Mouse (Mus musculus) CH12.LX (cell line): ENCODE data around the gene Adipor1. TPM values are rescaled to one million over a fixed set of nuclear protein-coding genes. Genes with fewer than 3 reads are reported as not detected.

Experiments used
- DNase-seq: peaks from one replicate; pipeline ENCODE4 v3.0.0-alpha.2; 2013; ENCODE audit errors: extremely low read depth
- H3K27ac ChIP-seq: 2 replicates; pipeline ENCODE4 v1.5.1; 2012; ENCODE audit warnings: low read depth, mild to moderate bottlenecking, control low read depth, moderate library complexity; ENCODE audit not compliant: insufficient read depth
- H3K27me3 ChIP-seq: replicated peaks from 2 replicates; pipeline ENCODE3; 2012; ENCODE audit warnings: inconsistent platforms
- H3K36me3 ChIP-seq, 2 experiments: replicated peaks in 1 of 2; 2 replicates each; pipeline versions ENCODE3 to v1.6.1; 2012; ENCODE audit warnings: inconsistent platforms in 1 of 2, low read length in 1 of 2, mild to moderate bottlenecking in 1 of 2, mixed read lengths in 1 of 2, moderate library complexity in 1 of 2; ENCODE audit not compliant: control insufficient read depth in 1 of 2, insufficient read depth in 1 of 2
- H3K4me1 ChIP-seq, 2 experiments: 2 replicates each; pipeline ENCODE4 v1.6.1; 2012; ENCODE audit warnings: inconsistent platforms in 1 of 2, moderate library complexity in 1 of 2; ENCODE audit not compliant: insufficient read depth in 2 of 2, control insufficient read depth in 1 of 2
- H3K4me2 ChIP-seq: 2 replicates; pipeline ENCODE4 v1.6.1; 2012; ENCODE audit warnings: low read depth, mild to moderate bottlenecking, control low read depth; ENCODE audit not compliant: poor library complexity, insufficient read depth, severe bottlenecking
- H3K4me3 ChIP-seq, 3 experiments: fragments of 150-350 bp in 1 of 3; sonication (generic) in 1 of 3; replicated peaks in 1 of 3; 2 replicates each; pipeline versions ENCODE3 to v1.5.1; 2011 to 2012; ENCODE audit warnings: low read depth in 2 of 3, low read length in 2 of 3, mild to moderate bottlenecking in 2 of 3, moderate library complexity in 2 of 3, control low read depth in 1 of 3, improper control_type of control experiment in 1 of 3, inconsistent platforms in 1 of 3, mixed read lengths in 1 of 3; ENCODE audit not compliant: poor library complexity in 1 of 3
- H3K79me2 ChIP-seq: replicated peaks from 2 replicates; pipeline ENCODE4 v1.6.1; 2012; ENCODE audit warnings: mild to moderate bottlenecking, moderate library complexity; ENCODE audit not compliant: control insufficient read depth, poor library complexity, insufficient read depth, severe bottlenecking; ENCODE audit errors: extremely low read depth
- H3K9ac ChIP-seq: 2 replicates; pipeline ENCODE4 v1.6.1; 2012; ENCODE audit warnings: low read depth, mild to moderate bottlenecking, control low read depth, moderate library complexity; ENCODE audit not compliant: insufficient read depth
- H3K9me3 ChIP-seq: replicated peaks from 2 replicates; pipeline ENCODE3; 2012; ENCODE audit warnings: low read length, inconsistent platforms, mixed read lengths
- BHLHE40 ChIP-seq: IDR thresholded peaks from 2 replicates; pipeline ENCODE4 v1.6.1; 2011; ENCODE audit warnings: mild to moderate bottlenecking, low read depth, low read length, improper control_type of control experiment
- CTCF ChIP-seq, 2 experiments: IDR thresholded peaks in 1 of 2; conservative IDR thresholded peaks in 1 of 2; 2 replicates each; pipeline ENCODE4 v1.5.1; 2011 to 2012; ENCODE audit warnings: low read depth in 2 of 2, low read length in 2 of 2, improper control_type of control experiment in 1 of 2, inconsistent platforms in 1 of 2, mild to moderate bottlenecking in 1 of 2, moderate library complexity in 1 of 2
- ELF1 ChIP-seq: IDR thresholded peaks from 2 replicates; pipeline ENCODE4 v1.6.1; 2014; ENCODE audit warnings: low read depth, mild to moderate bottlenecking, inconsistent platforms, low read length, improper control_type of control experiment
- ETS1 ChIP-seq: conservative IDR thresholded peaks from 2 replicates; pipeline ENCODE4 v1.6.1; 2012; ENCODE audit warnings: low read depth, mild to moderate bottlenecking, inconsistent platforms, low read length, improper control_type of control experiment, moderate library complexity
- KAT2A ChIP-seq: IDR thresholded peaks from 2 replicates; pipeline ENCODE4 v1.6.1; 2012; ENCODE audit warnings: low read length, improper control_type of control experiment, inconsistent platforms; ENCODE audit not compliant: insufficient replicate concordance
- MEF2A ChIP-seq: IDR thresholded peaks from 2 replicates; pipeline ENCODE4 v1.6.1; 2014; ENCODE audit warnings: low read depth, mild to moderate bottlenecking, inconsistent platforms, low read length, improper control_type of control experiment, borderline replicate concordance
- MYC ChIP-seq: IDR thresholded peaks from 2 replicates; pipeline ENCODE4 v1.6.1; 2011; ENCODE audit warnings: low read depth, mild to moderate bottlenecking, improper control_type of control experiment, low read length
- NELFE ChIP-seq: IDR thresholded peaks from 2 replicates; pipeline ENCODE4 v1.6.1; 2011; ENCODE audit warnings: low read depth, low read length, improper control_type of control experiment
- NRF1 ChIP-seq: IDR thresholded peaks from 2 replicates; pipeline ENCODE4 v1.6.1; 2014; ENCODE audit warnings: low read depth, mild to moderate bottlenecking, inconsistent platforms, low read length, improper control_type of control experiment, moderate library complexity
- UBTF ChIP-seq: IDR thresholded peaks from 2 replicates; pipeline ENCODE4 v1.6.1; 2012; ENCODE audit warnings: low read depth, mild to moderate bottlenecking, inconsistent platforms, low read length, improper control_type of control experiment, moderate library complexity
- USF1 ChIP-seq: IDR thresholded peaks from 2 replicates; pipeline ENCODE4 v1.6.1; 2014; ENCODE audit warnings: low read depth, mild to moderate bottlenecking, inconsistent platforms, low read length, improper control_type of control experiment
- ZKSCAN1 ChIP-seq: IDR thresholded peaks from 2 replicates; pipeline ENCODE4 v1.6.1; 2012; ENCODE audit warnings: low read depth, inconsistent platforms, low read length, improper control_type of control experiment, borderline replicate concordance
- ZMIZ1 ChIP-seq: IDR thresholded peaks from 2 replicates; pipeline ENCODE4 v1.6.1; 2012; ENCODE audit warnings: low read depth, mild to moderate bottlenecking, inconsistent platforms, low read length, improper control_type of control experiment
- dilution Hi-C: fragments of 300-500 bp; cut with MboI; formaldehyde crosslinking; loops from 2 replicates; pipeline ENCODE4 v1.14.3; 2020; ENCODE audit warnings: low sequenced_read_pairs; ENCODE audit not compliant: extremely low pct_unique_long_range_greater_than_20kb, extremely low pct_ligation_motif_present
- in situ Hi-C: fragments of 300-500 bp; cut with MboI; formaldehyde crosslinking; loops from 3 replicates; pipeline ENCODE4 v1.14.3; 2019; ENCODE audit warnings: low sequenced_read_pairs, low pct_ligation_motif_present, low pct_unique_long_range_greater_than_20kb, mixed read lengths
- polyA plus RNA-seq: library from polyadenylated mRNA; unstranded; fragments of >175 nt; gene quantifications from 2 replicates; pipeline ENCODE4 v1.2.1, GENCODE M21; 2012; ENCODE audit warnings: low read depth; ENCODE audit not compliant: insufficient read length
- total RNA-seq, 2 experiments: library from RNA; depleted of rRNA; stranded (reverse); fragments of 300-350 nt in 1 of 2; fragments of >200 nt in 1 of 2; gene quantifications; 2 replicates each; pipeline ENCODE4 v1.2.3; 2012 to 2014

Adipor1 gene
- total and polyA plus RNA-seq, 3 experiments, result 64.1 to 94.0 (median 70.8) TPM

- no peak overlapping the region for H3K4me3 ChIP-seq
- no peak overlapping the region for H3K9ac ChIP-seq
- no peaks in the 10 kb centered on the region; a peak in 1 of 4 replicates for H3K4me1 ChIP-seq
- no peak for TF ChIP-seq NELFE
- TF ChIP-seq KAT2A, result no peak
- no peak for TF ChIP-seq ZMIZ1
- TF ChIP-seq CTCF (conservative IDR thresholded peaks at IDR 0.05 in 1 of 2, IDR thresholded peaks at IDR 0.05 in 1 of 2; ENCODE audit: low read depth in 2 of 2, low read length in 2 of 2), result no peak
- TF ChIP-seq BHLHE40, result no peak
- TF ChIP-seq USF1, result no peak
- TF ChIP-seq ETS1, result no peak
- no peak for TF ChIP-seq ZKSCAN1
- no peak for TF ChIP-seq NRF1
- no peak for TF ChIP-seq MYC
- TF ChIP-seq ELF1, result no peak
- TF ChIP-seq MEF2A, result no peak
- no peak overlapping the region for H3K4me2 ChIP-seq
- no peaks in the 10 kb centered on the region for H3K36me3 ChIP-seq
- no peak for DNase-seq
- no peak overlapping the region for H3K27ac ChIP-seq
- H3K9me3 ChIP-seq, result no peaks in the 10 kb centered on the region
- in situ Hi-C loops, result no loop called here
- dilution Hi-C loops, result no loop called here
- no peaks in the 10 kb centered on the region for H3K27me3 ChIP-seq
- H3K79me2 ChIP-seq, result no peaks in the 10 kb centered on the region
These were observed 17.0 kb upstream of the Adipor1 start for GRCm38 (mm10) chr1:134398210-134398609.

GRCm38 (mm10) chr1:134399735-134400134, 15.4 kb upstream of the Adipor1 start:
- Histone ChIP-seq H3K9ac (no peak overlapping the region), H3K4me1 (no peaks in the 10 kb centered on the region; a peak in 1 of 4 replicates), H3K4me3 (no peak overlapping the region), H3K27ac (no peak overlapping the region), H3K4me2 (no peak overlapping the region), H3K79me2 (no peaks in the 10 kb centered on the region), H3K27me3 (no peaks in the 10 kb centered on the region), H3K36me3 (no peaks in the 10 kb centered on the region), H3K9me3 (no peaks in the 10 kb centered on the region)
- dilution Hi-C loops, result no loop called here
- in situ Hi-C loops, result no loop called here
- DNase-seq, result no peak
- TF ChIP-seq ETS1 (no peak), UBTF (no peak)
